Mouse (Mus musculus): ENCODE data around the gene Ubn1.

Gene Ubn1

DNA sequence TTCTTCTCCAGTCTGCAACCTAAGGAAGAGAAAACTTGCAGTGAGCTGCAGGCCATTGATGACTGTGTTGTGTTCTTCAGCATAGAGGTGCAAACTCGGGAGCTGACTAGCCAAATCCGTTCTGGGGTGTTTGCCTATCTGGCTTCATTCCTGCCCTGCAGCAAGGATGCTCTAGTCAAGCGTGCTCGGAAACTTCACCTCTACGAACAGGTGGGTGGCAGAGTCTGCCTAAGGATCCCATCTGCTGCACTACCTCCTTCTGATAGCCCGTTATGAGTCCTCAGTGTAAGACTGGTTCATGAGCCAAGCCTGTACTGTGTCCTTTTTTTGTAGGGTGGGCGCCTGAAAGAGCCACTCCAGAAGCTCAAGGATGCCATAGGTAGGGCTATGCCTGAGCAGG, 22.1 kb downstream of the Ubn1 start:
- no peak for DNase-seq (ENCODE audit: low read depth, low spot score)

DNA sequence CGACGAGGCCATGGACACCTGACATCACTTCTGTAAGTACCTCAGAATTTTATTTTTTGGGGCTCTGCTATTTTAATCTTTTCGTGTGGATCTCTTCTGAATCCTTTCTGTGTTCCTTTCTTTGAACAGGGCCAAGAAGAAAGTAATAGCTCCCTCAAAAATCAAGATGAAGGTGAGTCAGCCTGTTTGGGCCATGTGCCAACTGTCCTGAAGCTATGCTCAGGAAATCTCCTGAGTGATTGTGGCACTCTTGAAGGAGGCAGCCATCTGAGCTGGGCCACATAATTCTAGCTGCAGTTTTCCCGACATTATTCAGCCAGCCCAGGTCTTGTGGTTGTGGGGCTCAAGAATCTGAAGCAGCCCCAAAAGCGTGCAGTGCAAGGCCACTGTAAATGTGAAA, 24.5 kb downstream of the Ubn1 start:
- DNase-seq (ENCODE audit: low read depth, low spot score) = peak; percentile 87

DNA sequence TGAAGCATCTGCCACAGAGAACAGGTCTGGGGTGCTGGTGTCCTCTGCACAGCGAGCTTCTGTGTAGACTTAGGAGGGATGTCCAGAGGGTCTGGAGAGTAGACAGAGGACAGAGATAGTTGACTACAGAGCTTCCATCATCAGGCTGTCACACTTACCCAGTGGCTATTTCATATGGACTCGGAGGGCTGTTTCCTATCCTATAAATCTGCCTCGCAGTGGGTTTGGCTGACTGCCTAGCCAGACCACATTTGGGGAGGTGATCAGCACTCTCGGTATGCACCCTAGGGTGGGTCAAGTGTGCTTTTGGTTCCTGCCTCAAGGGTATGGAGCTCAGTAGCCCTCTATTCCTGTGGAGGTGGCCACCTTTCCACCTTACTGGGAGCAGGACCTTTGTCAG, 35.3 kb downstream of the Ubn1 start:
- DNase-seq (ENCODE audit: low read depth, low spot score) = peak; percentile 71

DNA sequence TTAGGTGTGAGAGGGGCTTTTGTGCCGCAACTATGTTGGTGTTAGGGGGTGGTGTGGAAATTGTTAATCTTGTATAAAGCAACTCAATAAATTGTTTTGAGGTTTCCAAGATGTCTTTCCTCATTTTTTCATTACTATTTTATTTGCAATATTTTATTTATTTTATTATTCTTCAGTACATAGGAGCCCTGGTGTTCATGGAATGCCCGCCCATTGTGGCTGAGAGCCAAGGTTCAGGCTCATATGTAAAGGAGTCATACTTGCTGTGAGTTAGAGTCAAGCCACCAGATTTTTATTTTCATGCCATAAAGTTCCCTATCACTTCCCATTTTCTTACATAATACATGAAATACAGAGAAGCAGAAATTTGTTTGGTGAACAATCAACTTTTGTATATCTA, 36.3 kb downstream of the Ubn1 start:
- peak; percentile 54 for DNase-seq (ENCODE audit: low read depth, low spot score)

DNA sequence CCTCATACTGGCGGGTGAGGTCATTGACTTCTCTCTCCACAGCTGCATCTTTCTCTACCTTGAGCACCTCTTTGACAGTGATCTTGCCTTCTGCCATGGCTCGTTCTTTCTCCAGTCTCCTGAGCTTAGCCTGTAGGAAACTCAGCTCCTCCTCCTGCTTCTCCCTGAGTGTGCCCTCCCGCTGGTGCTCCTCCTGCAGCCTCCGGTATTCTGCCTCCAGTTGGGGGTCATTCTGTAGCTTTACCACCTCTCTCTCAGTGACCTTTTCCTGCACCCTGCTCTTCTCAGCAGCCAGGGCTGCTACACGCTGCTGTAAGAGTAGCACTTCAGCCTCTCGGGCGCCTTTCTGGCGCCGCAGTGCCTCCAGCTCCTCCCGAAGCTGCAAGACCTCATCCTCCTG, 39.2 kb downstream of the Ubn1 start:
- no peak for DNase-seq (ENCODE audit: low read depth, low spot score)

DNA sequence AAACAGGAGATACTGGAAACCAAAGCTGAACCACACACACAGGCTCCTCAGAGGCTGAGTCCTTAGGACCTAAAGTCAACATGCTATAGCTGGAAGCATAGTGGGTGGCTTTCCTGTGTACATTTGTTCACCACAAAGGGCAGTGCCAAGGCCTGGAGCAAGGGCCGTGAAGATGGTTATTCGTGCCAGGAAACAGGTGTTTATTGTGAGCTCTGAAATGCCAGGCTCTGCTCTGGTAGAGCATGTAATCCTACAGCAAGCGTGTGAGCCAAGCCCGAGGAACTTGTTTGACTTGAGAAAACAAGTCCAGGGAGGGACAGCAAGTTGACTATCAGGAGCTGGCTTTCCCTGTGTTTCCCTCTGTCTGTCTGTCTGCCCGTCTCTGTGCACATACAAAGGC, 43.4 kb downstream of the Ubn1 start:
- no peak for DNase-seq (ENCODE audit: low read depth, low spot score)

DNA sequence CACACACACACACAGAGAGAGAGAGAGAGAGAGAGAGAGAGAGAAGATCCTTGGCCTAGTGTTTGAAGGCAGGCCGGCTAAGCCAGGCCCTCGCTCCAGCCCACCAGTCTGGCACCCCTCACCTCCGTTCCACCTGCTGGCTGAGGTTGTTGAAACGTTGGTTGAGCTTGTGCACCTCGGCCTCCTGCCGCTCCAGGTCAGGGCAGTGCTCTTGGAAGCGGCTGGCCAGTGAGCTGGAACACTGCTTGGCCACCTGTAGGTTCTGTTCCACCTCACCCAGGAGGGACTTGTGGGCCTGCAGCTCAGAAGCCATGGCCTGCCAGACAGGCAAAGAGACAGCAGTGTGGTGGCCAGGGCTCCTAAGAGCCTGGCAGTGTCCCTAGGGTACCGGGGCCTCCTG, 46.6 kb downstream of the Ubn1 start:
- no peak for DNase-seq (ENCODE audit: low read depth, low spot score)

DNA sequence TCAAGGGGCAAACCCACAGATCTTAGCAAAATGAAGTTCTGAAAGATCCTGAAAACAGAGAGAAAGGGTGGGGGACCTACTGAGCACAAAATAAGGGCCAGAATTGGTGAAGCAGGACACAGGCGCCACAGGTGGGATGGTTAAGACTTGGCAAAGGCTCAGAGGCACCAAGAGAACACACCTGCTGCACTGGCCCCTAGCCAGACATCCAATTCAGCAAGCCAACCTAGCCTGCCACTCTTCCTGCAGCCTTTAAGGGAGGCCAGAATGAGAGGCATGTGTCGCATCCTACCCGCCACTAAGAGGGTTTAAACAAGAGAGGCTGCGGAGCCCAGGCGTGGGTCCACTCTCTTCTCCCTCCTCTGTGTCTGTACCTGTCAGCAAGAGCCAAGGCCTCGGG, 51.1 kb downstream of the Ubn1 start:
- no peak for DNase-seq (ENCODE audit: low read depth, low spot score)

DNA sequence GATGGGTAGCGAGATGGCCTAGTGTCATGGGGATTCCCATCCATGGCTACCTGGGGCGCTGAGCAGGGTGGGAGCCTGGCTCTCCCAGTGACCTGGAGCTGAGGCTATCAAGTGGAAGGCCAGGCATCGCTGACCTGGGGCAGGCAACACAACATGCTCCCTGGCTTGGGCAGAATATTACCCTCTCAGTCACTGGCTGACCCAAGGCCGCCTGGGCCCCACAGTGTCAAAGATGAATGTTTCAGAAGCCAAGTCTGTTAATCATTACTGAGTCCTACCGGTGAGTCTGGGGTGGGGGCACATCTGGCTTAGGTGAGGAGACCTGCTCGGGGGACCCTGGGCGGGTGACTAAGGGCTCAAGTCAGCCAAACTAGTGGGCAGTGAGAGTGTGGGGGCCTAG, 60.0 kb downstream of the Ubn1 start:
- no peak for DNase-seq (ENCODE audit: low read depth, low spot score)

DNA sequence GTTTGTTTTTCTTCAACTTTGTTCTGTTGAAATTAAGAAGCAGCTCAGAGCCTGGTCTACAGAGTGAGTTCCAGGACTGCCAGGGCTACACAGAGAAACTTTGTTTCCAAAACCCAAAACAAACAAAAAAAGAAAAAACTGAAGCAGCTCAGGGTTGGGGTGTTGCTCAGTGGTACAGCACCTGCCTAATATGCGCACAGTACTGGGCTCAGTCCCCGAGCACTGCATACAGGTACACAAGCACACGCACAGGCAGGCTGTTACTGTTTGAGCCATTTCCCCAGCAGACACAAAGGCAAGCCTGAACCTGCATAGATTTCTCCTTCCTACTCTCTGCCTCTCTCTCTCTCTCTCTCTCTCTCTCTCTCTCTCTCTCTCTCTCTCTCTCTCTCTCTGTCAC, 61.2 kb downstream of the Ubn1 start:
- no peak for DNase-seq (ENCODE audit: low read depth, low spot score)

DNA sequence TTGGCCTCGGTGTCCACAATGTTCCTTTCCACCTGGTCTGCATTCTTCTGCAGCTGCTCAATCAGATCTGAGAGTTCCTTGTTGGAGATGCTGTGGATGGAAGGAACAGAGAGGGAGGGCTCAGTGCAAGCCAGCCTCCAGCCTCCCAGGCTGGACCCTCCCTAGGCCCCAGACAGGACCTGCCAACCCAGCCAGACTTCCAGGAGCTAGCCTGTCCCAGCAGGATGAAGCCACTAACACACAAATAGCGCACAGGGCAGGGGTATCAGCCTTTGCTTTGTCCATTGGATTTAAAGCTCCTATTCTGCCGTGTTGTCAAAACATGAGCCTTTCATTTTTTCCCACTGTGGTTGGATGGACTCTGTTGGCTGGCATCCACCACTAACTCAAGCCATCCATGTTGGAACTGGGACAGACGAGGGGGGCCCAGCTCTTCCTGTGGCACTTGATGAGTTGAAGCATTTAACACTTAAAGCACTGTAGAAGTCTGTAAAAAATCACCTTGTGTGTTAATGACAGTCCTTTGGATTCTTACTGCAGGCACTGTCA, 63.2 kb downstream of the Ubn1 start:
- DNase-seq (ENCODE audit: low read depth, low spot score) = peak; percentile 60

DNA sequence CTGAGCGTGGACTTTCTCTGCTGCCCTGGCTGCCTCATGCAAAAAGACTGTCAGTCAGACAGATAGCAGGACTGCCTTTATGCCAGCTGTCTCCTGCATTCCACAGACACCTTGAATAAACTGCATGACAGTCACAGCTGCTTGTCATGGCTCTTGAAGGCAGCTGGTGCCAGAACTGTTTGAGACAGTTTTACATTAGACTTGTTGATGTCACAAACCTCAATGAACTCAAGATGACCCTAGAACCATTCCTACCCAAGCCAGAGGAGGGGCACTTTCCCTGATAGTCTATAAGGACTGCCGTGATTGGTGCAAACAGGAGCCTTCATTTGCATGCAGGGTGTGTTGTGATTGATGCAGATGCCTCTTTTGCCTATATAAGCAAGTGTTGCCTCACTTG, 63.7 kb downstream of the Ubn1 start:
- peak; percentile 56 for DNase-seq (ENCODE audit: low read depth, low spot score)

DNA sequence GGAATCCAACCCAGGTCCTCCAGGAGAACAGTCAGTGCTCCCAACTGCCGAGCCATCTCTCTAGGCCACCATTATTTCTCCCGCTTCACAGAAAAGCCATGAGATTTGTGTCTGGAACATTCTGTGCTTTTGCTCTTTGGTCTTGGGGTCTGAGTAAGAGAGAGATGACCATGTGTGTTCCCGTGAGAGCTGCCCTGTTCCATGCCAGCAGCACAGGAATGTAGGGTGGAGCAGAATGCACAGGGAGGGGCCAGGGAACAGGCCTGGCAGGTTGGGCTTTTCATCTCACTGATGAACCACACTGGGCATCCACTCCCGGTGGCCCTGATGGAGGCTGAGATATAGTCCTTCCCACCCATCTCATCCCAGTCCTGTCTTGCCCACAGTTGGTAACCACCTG, 69.5 kb downstream of the Ubn1 start:
- peak; percentile 60 for DNase-seq (ENCODE audit: low read depth, low spot score)

DNA sequence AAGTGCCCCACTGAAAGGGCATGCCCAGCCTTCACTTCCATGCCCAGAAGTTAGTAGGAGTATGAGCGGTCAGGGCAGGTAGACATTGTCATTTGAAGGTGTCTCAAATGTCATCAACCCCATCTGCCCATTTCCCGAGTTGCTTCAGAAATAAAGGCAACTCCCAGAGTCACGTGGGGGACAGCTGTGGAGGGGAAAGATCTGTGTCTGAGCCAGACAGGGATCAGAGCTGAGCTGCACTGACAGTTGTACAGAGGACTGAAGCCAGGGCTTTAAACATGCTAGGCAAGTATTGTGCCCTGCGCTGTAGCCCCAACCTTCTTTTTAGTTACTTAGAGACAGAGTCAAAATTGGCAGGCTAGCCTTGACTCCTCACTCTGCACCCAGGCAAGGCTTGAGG, 70.0 kb downstream of the Ubn1 start:
- no peak for DNase-seq (ENCODE audit: low read depth, low spot score)

DNA sequence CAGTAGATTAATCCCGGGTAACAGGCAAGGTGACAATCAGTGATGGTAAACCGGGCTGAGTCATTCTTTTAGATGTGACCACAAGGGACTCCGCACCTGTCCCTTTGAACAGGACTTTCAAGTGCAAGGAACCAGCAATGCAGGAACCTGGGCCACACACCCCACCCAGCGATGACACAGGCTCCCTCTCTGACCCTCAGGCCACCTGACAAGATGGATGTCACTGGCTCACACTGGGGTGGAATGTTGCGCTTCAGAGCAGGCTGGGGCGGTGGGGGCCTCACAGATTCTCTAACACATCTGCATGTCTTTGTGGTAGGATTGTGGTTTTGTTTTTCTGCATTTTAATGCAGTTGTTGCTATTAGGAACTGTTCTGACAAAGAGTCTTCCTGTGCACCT, 73.6 kb downstream of the Ubn1 start:
- DNase-seq (ENCODE audit: low read depth, low spot score) = no peak

DNA sequence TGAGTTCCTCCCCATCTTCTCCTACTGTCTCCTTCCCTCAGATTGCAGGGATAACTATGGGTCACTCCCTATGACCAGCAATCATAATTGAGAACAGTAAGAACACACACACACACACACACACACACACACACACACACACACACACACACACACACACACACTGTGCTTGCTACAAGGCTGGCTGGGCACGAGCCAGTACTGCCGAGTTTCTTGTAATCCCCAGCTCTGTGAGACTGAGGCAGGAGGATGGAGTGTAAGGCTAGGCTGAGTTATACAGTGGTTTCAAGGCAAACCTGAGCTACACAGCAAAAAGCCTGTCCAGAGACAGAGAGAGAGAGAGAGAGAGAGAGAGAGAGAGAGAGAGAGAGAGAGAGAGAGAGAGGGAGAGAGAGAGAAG, 80.3 kb downstream of the Ubn1 start:
- DNase-seq (ENCODE audit: low read depth, low spot score) = peak; percentile 45

DNA sequence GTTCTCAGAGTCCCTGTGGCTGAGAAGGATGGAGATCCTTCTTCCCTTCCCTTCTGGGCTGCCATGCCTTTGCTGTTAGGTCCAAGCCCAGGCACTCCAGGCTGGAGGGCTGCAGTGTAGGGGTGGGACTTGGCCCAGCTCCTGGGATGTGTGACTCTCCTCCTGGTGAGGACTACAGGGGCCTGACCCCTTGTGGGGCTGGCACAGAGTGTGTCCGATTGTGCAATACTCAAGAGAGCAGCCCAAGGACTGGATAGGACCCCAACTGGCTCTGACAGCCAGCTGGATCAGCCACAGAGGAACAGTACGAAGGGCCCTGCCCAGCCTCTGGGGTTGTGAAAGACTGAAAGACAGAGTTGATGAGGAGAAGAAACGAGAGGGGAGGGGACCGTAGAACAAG, 80.9 kb downstream of the Ubn1 start:
- DNase-seq (ENCODE audit: low read depth, low spot score) = peak; percentile 93

DNA sequence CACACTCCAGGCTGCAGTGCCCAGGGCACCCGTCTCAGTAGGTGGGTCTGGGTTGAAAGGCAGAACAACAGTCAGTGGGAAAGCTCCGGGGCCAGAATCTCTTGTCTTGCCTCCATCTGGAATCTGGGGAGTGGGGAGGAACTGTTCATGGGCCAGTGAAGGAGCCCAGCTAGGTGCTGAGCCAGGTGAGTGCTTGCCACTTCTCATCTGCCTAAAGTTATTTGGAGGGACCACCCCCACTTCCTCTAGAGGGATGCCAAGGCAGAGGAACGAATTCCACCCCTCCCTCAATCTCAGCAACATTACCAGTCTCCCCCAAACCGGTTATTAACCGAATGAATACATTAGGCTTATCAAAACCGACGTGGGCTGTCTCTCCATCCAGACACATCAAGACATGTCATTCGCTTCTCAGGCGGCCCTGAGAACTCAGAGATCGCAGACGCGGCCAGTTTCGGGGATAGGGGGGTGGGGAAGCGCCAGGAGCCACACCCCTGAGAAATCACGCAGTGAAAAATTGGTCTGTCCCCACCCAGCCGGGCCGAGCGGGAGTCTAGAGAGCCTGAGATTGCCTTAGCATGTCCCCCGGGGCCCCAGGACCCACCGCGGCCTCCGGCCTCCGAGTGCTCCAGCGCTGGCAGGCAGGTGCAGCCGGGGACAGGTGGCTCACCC, 81.5 kb downstream of the Ubn1 start:
- no peak for DNase-seq (ENCODE audit: low read depth, low spot score)

DNA sequence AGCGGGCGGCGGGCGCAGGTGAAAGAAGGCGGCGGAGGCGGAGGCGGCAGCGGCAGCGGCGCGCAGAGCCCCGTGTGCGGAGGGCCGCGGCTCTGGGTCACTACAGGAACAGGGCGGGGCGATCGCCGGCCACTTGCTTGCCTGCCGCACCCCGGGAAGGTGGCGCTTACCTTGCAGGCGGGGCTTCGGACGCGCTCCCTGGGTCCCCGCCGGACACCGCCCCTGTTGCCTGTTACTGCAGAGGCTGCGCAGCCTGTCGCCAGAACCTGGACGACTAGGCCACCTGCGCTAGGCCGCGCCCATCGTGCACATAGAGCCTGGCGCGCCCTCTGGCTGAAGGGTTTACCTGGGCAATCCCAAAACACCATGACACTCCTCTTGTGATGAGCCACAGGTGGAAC, 82.5 kb downstream of the Ubn1 start, which contains the start of gene Ppl:
Ppl (minus strand) TSS at position 21 of the 401 bp plus-strand sequence.
- DNase-seq (ENCODE audit: low read depth, low spot score) = no peak

DNA sequence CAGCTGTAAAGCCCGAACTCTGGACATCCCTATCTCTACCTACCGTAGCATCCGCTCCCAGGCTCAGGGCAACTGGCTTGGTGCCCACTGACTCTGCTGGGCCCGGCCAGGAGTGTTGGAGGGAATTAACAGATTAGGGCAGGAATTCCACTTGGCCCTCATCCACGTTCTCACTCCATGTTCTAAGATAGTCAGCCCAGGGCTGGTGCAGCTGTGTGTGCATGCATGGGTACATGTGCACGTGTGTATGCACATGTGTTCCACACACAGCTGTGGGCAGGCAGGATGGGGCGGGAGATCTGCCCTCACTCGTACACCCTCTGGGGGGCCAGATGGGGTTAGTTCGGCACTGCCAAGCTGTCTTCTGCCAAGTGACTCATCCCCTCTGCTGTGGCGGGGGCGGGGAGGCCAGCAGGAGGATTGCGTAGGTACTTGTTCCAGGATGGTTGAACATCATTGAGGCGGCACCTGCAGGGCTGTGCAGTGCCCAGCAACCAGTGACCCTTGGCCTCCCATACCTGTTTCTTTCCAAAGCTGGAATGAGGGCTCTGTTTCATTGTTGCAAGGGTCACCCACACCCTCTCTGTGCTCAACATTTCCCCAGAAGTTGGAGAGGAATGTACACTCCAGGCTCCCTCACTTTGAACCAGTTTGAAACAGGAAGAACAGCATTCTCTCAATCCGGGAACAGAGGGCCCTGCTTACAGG, 84.9 kb downstream of the Ubn1 start:
- DNase-seq (ENCODE audit: low read depth, low spot score) = peak; percentile 90

DNA sequence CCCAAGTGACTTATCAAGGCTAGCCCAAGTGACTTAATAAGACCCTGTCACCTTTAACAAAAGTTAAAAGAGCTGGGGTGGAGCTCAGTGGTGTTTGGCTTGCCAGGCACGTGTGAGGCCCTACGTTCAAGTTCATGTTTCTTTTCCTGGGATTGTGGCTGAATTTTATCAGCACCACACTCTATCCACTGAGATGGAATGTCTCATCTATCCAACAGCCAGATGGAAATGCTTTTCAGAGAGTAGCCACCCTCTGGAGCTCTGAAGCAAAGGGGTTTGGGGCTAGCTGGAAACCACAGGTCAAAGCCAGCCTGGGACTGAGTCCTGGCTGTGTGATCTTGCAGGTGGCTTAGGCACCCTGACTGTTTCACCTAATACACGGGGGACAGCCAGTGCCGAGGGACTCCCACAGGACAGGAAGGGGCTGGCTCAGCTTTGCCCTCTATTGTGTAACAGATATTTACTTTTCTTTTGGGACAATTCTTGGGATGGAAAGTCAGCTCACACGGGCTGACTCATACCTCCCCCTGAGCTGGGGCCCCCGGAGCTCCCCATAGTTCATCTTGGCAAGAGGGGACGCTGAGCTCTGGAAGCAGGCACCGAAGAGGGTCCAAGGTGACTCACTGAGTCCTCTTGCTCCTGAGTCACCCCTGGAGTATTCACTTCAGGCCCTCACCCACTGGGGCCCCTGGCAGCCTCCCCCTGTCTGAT, 85.8 kb downstream of the Ubn1 start:
- DNase-seq (ENCODE audit: low read depth, low spot score) = peak; percentile 88

Data from 3T3-L1 (cell line).